Mouse (Mus musculus): ENCODE results near the gene Sacm1l. TPM values are rescaled to one million over a fixed set of nuclear protein-coding genes. Genes with fewer than 3 reads are reported as not detected.

The Sacm1l gene
- polyA plus RNA-seq, 1 experiment from 2014 or later: 65.4 TPM

DNA sequence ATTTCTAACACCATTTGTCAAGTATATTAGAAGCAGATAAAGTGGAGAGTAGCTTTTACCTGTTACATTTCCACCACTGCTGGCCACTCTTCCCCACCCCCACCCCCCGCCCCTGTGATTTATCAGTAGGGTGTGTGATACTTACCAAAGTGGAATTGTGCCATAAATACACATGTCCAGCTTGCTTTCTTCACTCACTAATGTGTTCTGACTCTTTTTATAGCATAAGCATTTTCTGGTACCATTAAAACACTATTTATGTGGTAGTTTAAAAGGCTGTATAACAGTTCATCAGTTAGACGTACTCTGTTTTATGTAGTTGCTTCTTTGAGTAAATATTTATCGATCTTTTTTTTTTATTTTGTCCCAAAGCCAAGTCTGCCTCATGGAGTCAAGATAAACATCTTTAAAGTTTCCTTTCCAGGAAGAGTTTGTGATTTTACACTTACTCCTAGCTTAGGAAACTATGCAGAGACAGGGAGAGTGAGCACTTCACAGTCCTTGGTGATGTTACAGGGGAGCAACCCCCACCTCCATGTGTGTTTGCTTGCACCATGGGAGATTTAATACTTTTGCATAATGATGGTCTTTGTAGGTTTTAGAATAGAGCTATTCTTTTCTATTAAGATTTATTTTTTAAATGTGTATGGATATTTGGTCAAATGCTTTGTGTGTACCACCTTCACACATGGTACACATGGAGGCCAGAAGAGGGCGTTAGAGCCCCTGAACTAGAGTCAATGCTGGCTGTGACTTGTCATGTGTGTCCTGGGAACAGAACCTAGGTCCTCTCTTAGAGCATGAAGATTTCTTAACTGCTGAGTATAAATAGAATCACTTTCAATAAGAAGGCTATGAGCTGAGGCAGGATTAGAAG, 23.1 kb upstream of the Sacm1l start:
- Histone ChIP-seq H3K9me3 (replicated peaks; ENCODE audit: control insufficient read depth, low read length) (no peaks in the 10 kb centered on the region), H3K27ac (ENCODE audit: low read length) (peak overlapping the region; percentile 61), H3K9ac (ENCODE audit: low read length) (no peak overlapping the region), H3K27me3 (ENCODE audit: control insufficient read depth, insufficient read depth, low read length) (no peaks in the 10 kb centered on the region), H3K4me2 (ENCODE audit: low read depth, low read length) (no peak overlapping the region), H3K36me3 (ENCODE audit: control insufficient read depth, insufficient read depth, low read length) (no peaks in the 10 kb centered on the region), H3K4me1 (ENCODE audit: control insufficient read depth, insufficient read depth, low read length) (peaks cover 23% of the 10 kb centered on the region), H3K4me3 (replicated peaks; ENCODE audit: low read length) (no peak overlapping the region)
- peak; percentile 61; the same call in 1 of the 2 replicates for ATAC-seq (ENCODE audit: insufficient read depth, low FRiP score)
- 42% methylated on average over 4 of the region's 4 CpGs for WGBS

DNA sequence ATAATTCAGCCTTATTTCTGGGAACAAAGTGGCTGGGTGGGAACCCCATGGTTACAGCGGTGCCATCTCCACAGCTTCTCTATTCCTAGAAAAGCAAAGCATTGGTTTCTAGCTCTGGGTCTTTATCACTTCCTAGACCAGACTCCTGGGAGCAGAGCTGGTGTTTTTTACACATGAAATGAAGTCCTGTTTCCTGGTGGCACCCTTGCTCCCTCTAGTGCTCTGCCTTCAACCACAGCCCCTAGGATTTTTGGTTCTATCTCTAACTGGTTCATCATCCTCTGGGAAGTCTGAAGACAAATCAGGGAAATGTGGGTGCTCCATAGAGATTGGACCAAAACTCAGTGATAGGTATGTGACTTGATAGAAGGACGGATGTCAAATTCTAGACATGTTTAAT, 22.2 kb upstream of the Sacm1l start:
- H3K4me1 ChIP-seq (ENCODE audit: control insufficient read depth, insufficient read depth, low read length): peaks cover 23% of the 10 kb centered on the region
- no peaks in the 10 kb centered on the region for H3K27me3 ChIP-seq (ENCODE audit: control insufficient read depth, insufficient read depth, low read length)
- H3K27ac ChIP-seq (ENCODE audit: low read length): no peak overlapping the region
- WGBS: 88% methylated on average over 2 of the region's 2 CpGs
- H3K9ac ChIP-seq (ENCODE audit: low read length): no peak overlapping the region
- H3K36me3 ChIP-seq (ENCODE audit: control insufficient read depth, insufficient read depth, low read length): no peaks in the 10 kb centered on the region
- H3K4me3 ChIP-seq (replicated peaks; ENCODE audit: low read length): no peak overlapping the region
- ATAC-seq (ENCODE audit: insufficient read depth, low FRiP score): no peak
- no peak overlapping the region for H3K4me2 ChIP-seq (ENCODE audit: low read depth, low read length)
- H3K9me3 ChIP-seq (replicated peaks; ENCODE audit: control insufficient read depth, low read length): no peaks in the 10 kb centered on the region

DNA sequence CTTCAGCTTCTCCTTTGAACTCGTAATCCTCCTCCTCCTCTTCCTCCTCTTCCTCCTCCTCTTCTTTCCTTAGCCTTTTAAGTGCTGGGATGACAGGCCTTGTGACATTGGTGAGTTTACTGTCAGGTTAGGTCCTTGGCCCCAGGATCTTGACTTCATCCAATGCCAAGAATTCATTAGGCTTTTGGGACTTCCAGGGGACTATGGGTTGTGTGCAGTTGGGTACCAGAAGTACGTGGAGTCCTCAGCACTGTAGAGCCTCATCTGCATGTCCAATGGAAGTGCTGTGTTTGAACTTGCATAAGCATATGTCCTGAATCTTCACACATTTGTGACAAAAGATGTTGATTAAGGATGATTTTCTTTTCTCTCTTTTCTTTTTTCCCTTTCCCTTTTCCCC, 20.6 kb upstream of the Sacm1l start:
- Histone ChIP-seq H3K4me2 (ENCODE audit: low read depth, low read length) (no peak overlapping the region), H3K4me1 (ENCODE audit: control insufficient read depth, insufficient read depth, low read length) (peaks cover 23% of the 10 kb centered on the region), H3K4me3 (replicated peaks; ENCODE audit: low read length) (no peak overlapping the region), H3K9ac (ENCODE audit: low read length) (no peak overlapping the region), H3K27me3 (ENCODE audit: control insufficient read depth, insufficient read depth, low read length) (no peaks in the 10 kb centered on the region), H3K9me3 (replicated peaks; ENCODE audit: control insufficient read depth, low read length) (no peaks in the 10 kb centered on the region), H3K27ac (ENCODE audit: low read length) (no peak overlapping the region), H3K36me3 (ENCODE audit: control insufficient read depth, insufficient read depth, low read length) (no peaks in the 10 kb centered on the region)
- ATAC-seq (ENCODE audit: insufficient read depth, low FRiP score): no peak
- WGBS: 90% methylated on average over 2 of the region's 2 CpGs

DNA sequence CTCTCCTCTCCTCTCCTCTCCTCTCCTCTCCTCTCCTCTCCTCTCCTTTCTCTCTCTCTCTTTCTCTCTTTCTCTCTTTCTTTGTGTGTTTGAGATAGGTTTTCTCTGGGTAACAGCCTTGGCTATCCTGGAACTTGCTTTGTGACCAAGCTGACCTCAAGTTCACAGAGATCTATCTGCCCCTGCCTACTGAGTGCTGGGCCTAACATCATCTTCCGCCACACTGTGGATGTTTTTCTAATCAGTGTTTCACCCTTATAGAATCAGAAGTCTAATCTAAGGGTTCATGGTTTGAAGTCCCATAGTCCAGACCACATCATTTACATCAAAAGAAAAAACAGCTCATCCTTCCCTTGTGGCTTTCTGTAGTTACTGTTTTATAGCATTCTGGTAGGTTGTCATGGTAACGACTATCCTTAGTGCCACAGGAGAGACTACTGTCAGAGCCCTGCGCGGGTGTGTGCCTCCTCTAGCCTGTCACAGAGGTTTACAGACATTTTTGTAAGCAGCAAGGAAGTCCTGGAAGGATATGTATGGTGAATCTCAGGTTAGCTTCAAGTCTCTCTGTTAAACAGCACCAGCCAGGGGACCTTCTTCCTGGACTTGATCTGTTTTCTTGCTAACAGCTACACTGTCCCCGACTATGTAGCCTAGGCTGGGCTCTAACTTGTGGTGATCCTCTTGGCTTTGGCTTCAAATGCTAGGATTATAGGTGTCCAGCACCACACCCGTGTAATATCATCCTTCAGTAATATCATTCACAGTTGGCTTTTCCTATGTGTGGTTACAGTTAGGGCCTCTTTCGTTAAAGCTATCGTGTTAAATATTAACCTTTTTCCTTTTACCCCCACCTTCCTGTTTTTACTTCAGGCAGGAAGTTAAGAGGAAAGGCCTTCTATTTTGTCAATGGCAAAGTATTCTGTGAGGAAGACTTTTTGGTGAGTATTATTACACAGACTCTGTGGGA, 19.6 kb upstream of the Sacm1l start:
- H3K9ac ChIP-seq (ENCODE audit: low read length): peak overlapping the region; percentile 21; the same call in 1 of the 2 replicates
- no peaks in the 10 kb centered on the region for H3K27me3 ChIP-seq (ENCODE audit: control insufficient read depth, insufficient read depth, low read length)
- 63% methylated on average over 8 of the region's 8 CpGs for WGBS
- no peak for ATAC-seq (ENCODE audit: insufficient read depth, low FRiP score)
- H3K4me2 ChIP-seq (ENCODE audit: low read depth, low read length): no peak overlapping the region
- H3K4me3 ChIP-seq (replicated peaks; ENCODE audit: low read length): no peak overlapping the region
- peaks cover 23% of the 10 kb centered on the region for H3K4me1 ChIP-seq (ENCODE audit: control insufficient read depth, insufficient read depth, low read length)
- H3K27ac ChIP-seq (ENCODE audit: low read length): peak overlapping the region; percentile 42; the same call in 1 of the 2 replicates
- no peaks in the 10 kb centered on the region for H3K9me3 ChIP-seq (replicated peaks; ENCODE audit: control insufficient read depth, low read length)
- no peaks in the 10 kb centered on the region for H3K36me3 ChIP-seq (ENCODE audit: control insufficient read depth, insufficient read depth, low read length)

DNA sequence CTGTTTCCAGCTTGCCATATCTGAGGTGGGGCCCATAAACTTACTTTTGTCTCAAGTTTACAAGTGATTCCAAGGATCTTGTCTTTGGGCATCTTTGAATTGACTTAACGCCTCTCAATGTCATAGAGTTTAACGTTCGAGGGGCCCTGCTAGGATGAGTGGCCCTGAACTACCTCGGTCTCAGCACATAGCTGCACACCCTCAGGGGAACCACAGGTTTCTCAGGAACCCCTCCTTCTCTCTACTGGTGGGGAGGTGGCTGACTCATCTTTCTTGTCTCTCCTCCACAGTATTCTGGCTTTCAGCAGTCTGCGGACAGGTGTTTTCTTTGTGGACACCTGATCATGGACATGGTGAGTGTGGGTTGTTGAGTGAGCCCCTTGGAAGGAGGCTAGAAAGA, 18.6 kb upstream of the Sacm1l start:
- Histone ChIP-seq H3K27ac (ENCODE audit: low read length) (no peak overlapping the region), H3K9ac (ENCODE audit: low read length) (no peak overlapping the region), H3K4me1 (ENCODE audit: control insufficient read depth, insufficient read depth, low read length) (peaks cover 13% of the 10 kb centered on the region), H3K9me3 (replicated peaks; ENCODE audit: control insufficient read depth, low read length) (no peaks in the 10 kb centered on the region), H3K36me3 (ENCODE audit: control insufficient read depth, insufficient read depth, low read length) (no peaks in the 10 kb centered on the region), H3K4me2 (ENCODE audit: low read depth, low read length) (no peak overlapping the region), H3K4me3 (replicated peaks; ENCODE audit: low read length) (no peak overlapping the region), H3K27me3 (ENCODE audit: control insufficient read depth, insufficient read depth, low read length) (no peaks in the 10 kb centered on the region)
- no peak for ATAC-seq (ENCODE audit: insufficient read depth, low FRiP score)
- WGBS: 92% methylated on average over 5 of the region's 5 CpGs

DNA sequence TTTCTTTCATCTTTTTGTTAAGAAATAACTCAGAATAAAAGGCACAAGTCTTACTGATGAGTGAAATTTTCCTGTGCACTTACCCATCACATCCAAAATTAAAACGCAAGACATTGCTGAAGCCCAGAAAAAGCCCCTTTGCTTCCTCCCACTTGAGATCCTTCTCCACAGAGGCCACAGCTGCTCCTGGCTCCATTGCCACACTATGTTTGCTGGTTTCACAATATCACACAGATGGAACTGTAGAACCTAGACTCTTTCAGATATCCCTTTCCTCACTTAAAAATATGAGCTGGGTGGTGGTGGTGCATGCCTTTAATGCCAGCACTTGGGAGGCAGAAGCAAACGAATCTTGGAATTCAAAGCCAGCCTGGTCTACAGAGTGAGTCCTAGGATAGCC, 17.1 kb upstream of the Sacm1l start:
- H3K4me1 ChIP-seq (ENCODE audit: control insufficient read depth, insufficient read depth, low read length): peaks cover 6% of the 10 kb centered on the region
- H3K27ac ChIP-seq (ENCODE audit: low read length): no peak overlapping the region
- H3K9ac ChIP-seq (ENCODE audit: low read length): no peak overlapping the region
- no peaks in the 10 kb centered on the region for H3K27me3 ChIP-seq (ENCODE audit: control insufficient read depth, insufficient read depth, low read length)
- WGBS: 90% methylated on average over 2 of the region's 2 CpGs
- no peak for ATAC-seq (ENCODE audit: insufficient read depth, low FRiP score)
- H3K36me3 ChIP-seq (ENCODE audit: control insufficient read depth, insufficient read depth, low read length): 0 out of 2 replicates have a peak, but pooled peaks cover 6% of the 10 kb centered on the region
- H3K4me2 ChIP-seq (ENCODE audit: low read depth, low read length): no peak overlapping the region
- no peaks in the 10 kb centered on the region for H3K9me3 ChIP-seq (replicated peaks; ENCODE audit: control insufficient read depth, low read length)
- no peak overlapping the region for H3K4me3 ChIP-seq (replicated peaks; ENCODE audit: low read length)

DNA sequence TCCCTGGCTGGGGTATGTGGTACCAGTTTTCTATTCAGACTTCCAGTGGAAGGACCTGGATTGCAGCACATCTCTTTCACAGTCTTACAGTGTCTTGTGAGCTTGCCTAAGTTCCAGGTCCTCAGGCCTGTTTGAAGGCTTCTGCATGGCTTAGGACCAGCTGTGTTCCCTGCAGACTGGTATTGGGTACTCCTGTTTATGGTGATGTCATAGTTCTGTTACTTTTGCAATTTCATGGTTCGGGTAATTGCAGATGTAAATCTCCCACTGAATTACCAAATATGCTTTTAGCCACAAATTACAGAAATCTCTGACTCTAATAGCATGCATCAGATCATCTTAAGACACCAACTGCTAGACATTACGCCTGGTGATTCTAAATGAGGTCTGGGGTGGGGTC, 14.5 kb upstream of the Sacm1l start:
- Histone ChIP-seq H3K4me1 (ENCODE audit: control insufficient read depth, insufficient read depth, low read length) (peaks cover 2% of the 10 kb centered on the region; the same call in 1 of the 2 replicates), H3K27ac (ENCODE audit: low read length) (no peak overlapping the region), H3K9me3 (replicated peaks; ENCODE audit: control insufficient read depth, low read length) (no peaks in the 10 kb centered on the region), H3K4me2 (ENCODE audit: low read depth, low read length) (no peak overlapping the region), H3K9ac (ENCODE audit: low read length) (no peak overlapping the region), H3K4me3 (replicated peaks; ENCODE audit: low read length) (no peak overlapping the region), H3K36me3 (ENCODE audit: control insufficient read depth, insufficient read depth, low read length) (peaks cover 21% of the 10 kb centered on the region; the same call in 1 of the 2 replicates), H3K27me3 (ENCODE audit: control insufficient read depth, insufficient read depth, low read length) (no peaks in the 10 kb centered on the region)
- 86% methylated on average over 2 of the region's 2 CpGs for WGBS
- ATAC-seq (ENCODE audit: insufficient read depth, low FRiP score): no peak

DNA sequence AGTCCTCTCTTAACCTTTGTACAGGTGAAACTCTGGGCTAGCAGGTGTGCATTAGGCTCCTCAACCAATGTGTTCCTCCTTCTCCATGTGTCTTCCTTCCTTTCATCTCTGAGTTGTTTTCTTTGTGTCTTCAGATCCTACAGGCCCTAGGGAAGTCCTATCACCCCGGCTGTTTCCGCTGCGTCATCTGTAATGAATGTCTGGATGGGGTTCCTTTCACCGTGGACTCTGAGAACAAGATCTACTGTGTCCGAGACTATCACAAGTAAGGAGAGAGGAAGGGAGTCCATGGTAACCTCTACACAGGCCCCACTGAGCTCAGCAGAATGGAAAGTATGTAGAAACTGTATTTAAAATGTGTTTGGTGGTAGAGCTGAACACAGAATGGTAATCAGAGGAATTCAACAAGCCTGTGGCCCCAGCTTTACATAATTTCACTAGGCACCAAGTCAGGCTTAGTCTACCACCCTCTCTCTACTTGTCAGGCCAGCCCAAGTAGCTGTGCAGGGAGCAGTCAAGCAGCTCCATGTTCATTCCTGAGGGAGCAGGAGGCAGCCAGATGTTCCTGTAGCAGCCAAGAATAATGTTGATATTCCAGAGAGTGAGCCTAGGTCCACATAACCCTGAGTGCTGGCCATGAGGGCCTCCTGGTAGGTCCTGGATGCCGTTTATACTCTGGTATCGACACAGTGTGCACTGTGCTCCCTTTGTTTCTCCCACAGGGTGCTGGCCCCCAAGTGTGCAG, 12.7 kb upstream of the Sacm1l start:
- Histone ChIP-seq H3K4me1 (ENCODE audit: control insufficient read depth, insufficient read depth, low read length) (no peaks in the 10 kb centered on the region), H3K27ac (ENCODE audit: low read length) (no peak overlapping the region), H3K27me3 (ENCODE audit: control insufficient read depth, insufficient read depth, low read length) (no peaks in the 10 kb centered on the region), H3K4me2 (ENCODE audit: low read depth, low read length) (no peak overlapping the region), H3K36me3 (ENCODE audit: control insufficient read depth, insufficient read depth, low read length) (peaks cover 24% of the 10 kb centered on the region; the same call in 1 of the 2 replicates), H3K9me3 (replicated peaks; ENCODE audit: control insufficient read depth, low read length) (no peaks in the 10 kb centered on the region), H3K4me3 (replicated peaks; ENCODE audit: low read length) (no peak overlapping the region), H3K9ac (ENCODE audit: low read length) (no peak overlapping the region)
- WGBS: 88% methylated on average over 7 of the region's 7 CpGs
- ATAC-seq (ENCODE audit: insufficient read depth, low FRiP score): no peak

All from stomach, embryonic 16.5 days (tissue).